Mouse (Mus musculus): ENCODE data around the gene Pip4k2c. TPM values are rescaled to one million over a fixed set of nuclear protein-coding genes. Genes with fewer than 3 reads are reported as not detected.

Gene Pip4k2c
- 18.3 TPM for polyA plus RNA-seq (2014; fragmentation: Illumina TruSeq; extraction: RNeasy Lipid Tissue Mini Kit (QIAGEN cat#74804); ENCODE audit: low read depth, low replicate concordance)

DNA sequence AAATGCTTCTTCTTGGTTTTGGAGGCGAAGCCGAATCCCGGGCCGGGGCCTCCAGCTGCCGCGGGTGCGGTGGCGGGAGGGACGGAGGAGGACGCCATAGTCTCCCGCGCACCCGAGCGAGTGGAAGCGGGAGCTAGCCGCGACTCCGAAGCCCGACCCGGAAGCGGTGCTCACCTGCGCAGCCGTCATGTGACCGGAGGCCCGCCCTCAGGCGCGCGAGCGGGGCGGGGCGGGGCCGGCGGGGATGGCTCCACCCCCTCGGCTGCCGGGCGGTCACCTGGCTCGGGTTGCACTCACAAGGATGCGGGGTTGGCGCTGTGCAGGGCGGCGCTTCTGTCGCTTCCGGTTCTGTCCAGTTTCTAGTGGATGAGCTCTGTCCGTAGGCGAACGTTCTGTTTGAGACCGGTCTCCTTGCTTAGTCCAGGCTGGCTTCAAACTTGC is at the start of gene Pip4k2c:
Gene Pip4k2c (minus strand): TSS at position 172 of the 441 bp plus-strand sequence.

DNA sequence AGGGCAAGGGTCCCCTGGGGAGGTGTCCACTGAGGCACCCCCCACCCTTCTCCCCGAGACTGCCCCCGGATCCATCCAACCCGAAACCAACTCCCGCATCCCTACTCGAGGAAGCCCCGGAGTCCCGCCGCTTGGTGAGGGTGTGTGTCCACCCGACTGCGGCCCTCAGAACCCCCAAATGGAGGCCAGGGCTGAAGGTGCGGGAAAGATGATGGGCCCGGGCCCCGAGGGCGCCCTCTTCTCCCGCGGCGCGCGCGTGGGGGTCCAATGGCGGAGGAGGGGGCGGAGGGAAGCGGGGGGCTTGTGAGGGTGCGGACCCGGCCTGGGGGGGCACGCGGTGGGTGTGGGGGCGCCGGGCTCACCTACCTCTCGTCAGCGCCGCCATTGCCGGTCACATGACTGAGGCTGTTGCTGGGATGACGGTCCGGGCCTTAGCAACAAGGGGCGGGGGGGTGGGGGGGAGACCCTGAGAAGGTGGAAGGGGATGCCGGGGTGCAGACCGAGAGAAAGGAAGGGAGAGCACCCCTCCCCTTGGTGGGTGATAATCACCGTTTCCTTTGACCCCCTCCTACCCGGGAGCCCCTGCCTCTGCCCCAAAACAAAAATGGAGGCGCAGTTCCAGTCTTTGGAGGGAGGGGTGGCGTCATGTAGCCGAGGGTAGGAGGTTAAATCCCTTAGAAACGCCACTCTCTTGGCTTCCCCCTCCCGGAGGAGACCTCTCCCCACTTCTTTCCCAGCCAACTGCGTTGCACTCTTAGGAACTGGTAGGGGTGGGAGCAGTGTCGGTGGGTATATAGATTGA is 15.9 kb downstream of the Pip4k2c start, which contains the start of gene Dtx3:
Gene Dtx3 (minus strand): TSS at position 401 of the 802 bp plus-strand sequence.

GRCm38 (mm10) chr10:127189651-127190381 is 21.6 kb downstream of the Pip4k2c start, which contains the start of gene Arhgef25:
Gene Arhgef25 (minus strand): TSS chr10:127190083.

GRCm38 (mm10) chr10:127179871-127180694 is 31.3 kb downstream of the Pip4k2c start, which contains the start of gene Slc26a10:
Gene Slc26a10 (minus strand): TSS chr10:127180645.

DNA sequence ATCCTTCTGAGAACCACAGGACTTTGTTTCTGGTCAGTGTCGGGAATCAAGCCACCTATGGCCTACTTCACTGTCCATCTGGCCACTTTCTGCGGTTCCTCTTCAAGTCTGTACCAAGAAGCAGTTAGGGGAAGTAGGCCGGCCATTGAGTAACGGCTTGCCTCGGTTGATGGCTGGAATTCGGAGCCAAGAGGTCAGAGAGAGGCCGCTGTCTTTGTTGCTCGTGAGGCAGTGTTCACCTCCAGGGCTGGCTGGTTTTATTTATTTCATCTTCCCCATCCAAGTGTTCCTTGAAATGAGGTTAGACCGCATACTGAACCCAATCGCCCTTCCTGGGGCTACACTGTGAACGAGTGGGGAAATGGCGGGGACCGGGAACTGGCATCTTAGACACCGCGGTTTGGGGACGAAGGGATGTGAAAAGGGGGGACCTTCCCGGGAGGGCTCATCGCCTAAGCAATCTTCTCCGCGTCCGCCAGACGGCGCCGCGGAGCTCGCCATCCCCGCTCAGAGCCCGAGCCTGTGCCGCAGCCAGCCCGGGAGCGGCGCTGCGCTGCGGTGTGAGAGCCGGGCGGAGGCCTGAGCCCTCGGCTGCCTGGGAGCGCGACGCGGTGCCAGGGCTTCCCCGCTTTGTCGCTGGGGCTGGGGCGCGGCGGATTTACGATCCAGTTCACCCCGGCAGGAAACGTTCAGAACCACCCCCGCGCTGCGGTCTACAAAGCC is 46.6 kb downstream of the Pip4k2c start, which contains the start of gene B4galnt1:
Gene B4galnt1 (plus strand): TSS at position 595 of the 723 bp plus-strand sequence.

Other genes starting within 250 kb of the Pip4k2c start
- 27.4 TPM for gene Ctdsp2, start 232.9 kb downstream of the Pip4k2c start, polyA plus RNA-seq (2014; fragmentation: Illumina TruSeq; extraction: RNeasy Lipid Tissue Mini Kit (QIAGEN cat#74804); ENCODE audit: low read depth, low replicate concordance)
- not detected for gene Avil, start 210.9 kb downstream of the Pip4k2c start, polyA plus RNA-seq (2014; fragmentation: Illumina TruSeq; extraction: RNeasy Lipid Tissue Mini Kit (QIAGEN cat#74804); ENCODE audit: low read depth, low replicate concordance)
- gene Tsfm, start 180.7 kb downstream of the Pip4k2c start, polyA plus RNA-seq (2014; fragmentation: Illumina TruSeq; extraction: RNeasy Lipid Tissue Mini Kit (QIAGEN cat#74804); ENCODE audit: low read depth, low replicate concordance) = 13.6 TPM
- gene Mettl1, start 170.2 kb downstream of the Pip4k2c start, polyA plus RNA-seq (2014; fragmentation: Illumina TruSeq; extraction: RNeasy Lipid Tissue Mini Kit (QIAGEN cat#74804); ENCODE audit: low read depth, low replicate concordance) = 5.9 TPM
- gene Eef1akmt3, start 170.1 kb downstream of the Pip4k2c start, polyA plus RNA-seq (2014; fragmentation: Illumina TruSeq; extraction: RNeasy Lipid Tissue Mini Kit (QIAGEN cat#74804); ENCODE audit: low read depth, low replicate concordance) = 0.29 TPM
- not detected for gene Cyp27b1, start 163.3 kb downstream of the Pip4k2c start, polyA plus RNA-seq (2014; fragmentation: Illumina TruSeq; extraction: RNeasy Lipid Tissue Mini Kit (QIAGEN cat#74804); ENCODE audit: low read depth, low replicate concordance)
- gene March9, start 151.4 kb downstream of the Pip4k2c start, polyA plus RNA-seq (2014; fragmentation: Illumina TruSeq; extraction: RNeasy Lipid Tissue Mini Kit (QIAGEN cat#74804); ENCODE audit: low read depth, low replicate concordance) = 2.4 TPM
- 24.3 TPM for gene Cdk4, start 148.1 kb downstream of the Pip4k2c start, polyA plus RNA-seq (2014; fragmentation: Illumina TruSeq; extraction: RNeasy Lipid Tissue Mini Kit (QIAGEN cat#74804); ENCODE audit: low read depth, low replicate concordance)
- gene Tspan31, start 141.3 kb downstream of the Pip4k2c start, polyA plus RNA-seq (2014; fragmentation: Illumina TruSeq; extraction: RNeasy Lipid Tissue Mini Kit (QIAGEN cat#74804); ENCODE audit: low read depth, low replicate concordance) = 92.2 TPM
- gene Agap2, start 136.3 kb downstream of the Pip4k2c start, polyA plus RNA-seq (2014; fragmentation: Illumina TruSeq; extraction: RNeasy Lipid Tissue Mini Kit (QIAGEN cat#74804); ENCODE audit: low read depth, low replicate concordance) = 0.35 TPM
- 15.0 TPM for gene Os9, start 90.5 kb downstream of the Pip4k2c start, polyA plus RNA-seq (2014; fragmentation: Illumina TruSeq; extraction: RNeasy Lipid Tissue Mini Kit (QIAGEN cat#74804); ENCODE audit: low read depth, low replicate concordance)
- gene B4galnt1, start 46.4 kb downstream of the Pip4k2c start, polyA plus RNA-seq (2014; fragmentation: Illumina TruSeq; extraction: RNeasy Lipid Tissue Mini Kit (QIAGEN cat#74804); ENCODE audit: low read depth, low replicate concordance) = 0.47 TPM
- gene Slc26a10, start 30.9 kb downstream of the Pip4k2c start, polyA plus RNA-seq (2014; fragmentation: Illumina TruSeq; extraction: RNeasy Lipid Tissue Mini Kit (QIAGEN cat#74804); ENCODE audit: low read depth, low replicate concordance) = not detected
- 8.0 TPM for gene Arhgef25, start 21.5 kb downstream of the Pip4k2c start, polyA plus RNA-seq (2014; fragmentation: Illumina TruSeq; extraction: RNeasy Lipid Tissue Mini Kit (QIAGEN cat#74804); ENCODE audit: low read depth, low replicate concordance)
- 3.6 TPM for gene Dtx3, start 15.9 kb downstream of the Pip4k2c start, polyA plus RNA-seq (2014; fragmentation: Illumina TruSeq; extraction: RNeasy Lipid Tissue Mini Kit (QIAGEN cat#74804); ENCODE audit: low read depth, low replicate concordance)
- gene Kif5a, start 51.8 kb upstream of the Pip4k2c start, polyA plus RNA-seq (2014; fragmentation: Illumina TruSeq; extraction: RNeasy Lipid Tissue Mini Kit (QIAGEN cat#74804); ENCODE audit: low read depth, low replicate concordance) = 1.8 TPM
- gene Dctn2, start 54.8 kb upstream of the Pip4k2c start, polyA plus RNA-seq (2014; fragmentation: Illumina TruSeq; extraction: RNeasy Lipid Tissue Mini Kit (QIAGEN cat#74804); ENCODE audit: low read depth, low replicate concordance) = 26.5 TPM
- 2.2 TPM for gene Mbd6, start 77.4 kb upstream of the Pip4k2c start, polyA plus RNA-seq (2014; fragmentation: Illumina TruSeq; extraction: RNeasy Lipid Tissue Mini Kit (QIAGEN cat#74804); ENCODE audit: low read depth, low replicate concordance)
- gene Mars, start 100.2 kb upstream of the Pip4k2c start, polyA plus RNA-seq (2014; fragmentation: Illumina TruSeq; extraction: RNeasy Lipid Tissue Mini Kit (QIAGEN cat#74804); ENCODE audit: low read depth, low replicate concordance) = 18.8 TPM
- gene Arhgap9, start 110.4 kb upstream of the Pip4k2c start, polyA plus RNA-seq (2014; fragmentation: Illumina TruSeq; extraction: RNeasy Lipid Tissue Mini Kit (QIAGEN cat#74804); ENCODE audit: low read depth, low replicate concordance) = 0.70 TPM
- gene Gli1, start 130.4 kb upstream of the Pip4k2c start, polyA plus RNA-seq (2014; fragmentation: Illumina TruSeq; extraction: RNeasy Lipid Tissue Mini Kit (QIAGEN cat#74804); ENCODE audit: low read depth, low replicate concordance) = not detected
- gene Inhbe, start 142.8 kb upstream of the Pip4k2c start, polyA plus RNA-seq (2014; fragmentation: Illumina TruSeq; extraction: RNeasy Lipid Tissue Mini Kit (QIAGEN cat#74804); ENCODE audit: low read depth, low replicate concordance) = not detected
- not detected for gene Inhbc, start 158.8 kb upstream of the Pip4k2c start, polyA plus RNA-seq (2014; fragmentation: Illumina TruSeq; extraction: RNeasy Lipid Tissue Mini Kit (QIAGEN cat#74804); ENCODE audit: low read depth, low replicate concordance)
- gene R3hdm2, start 168.7 kb upstream of the Pip4k2c start, polyA plus RNA-seq (2014; fragmentation: Illumina TruSeq; extraction: RNeasy Lipid Tissue Mini Kit (QIAGEN cat#74804); ENCODE audit: low read depth, low replicate concordance) = 216 TPM

All from adrenal gland, adult 10 weeks (tissue).